Mouse (Mus musculus) limb, embryonic 14.5 days (tissue): ENCODE results near the gene Ssbp3. TPM values are rescaled to one million over a fixed set of nuclear protein-coding genes. Genes with fewer than 3 reads are reported as not detected.

Experiments
- ATAC-seq: fragments of 200-750 bp; cut with Nextera tagmentation; 2 replicates; pipeline ENCODE4 v1.8.0; 2017; ENCODE audit warnings: low read depth, moderate number of reproducible peaks, moderate TSS enrichment; ENCODE audit not compliant: low FRiP score
- DNase-seq: peaks from one replicate; pipeline ENCODE4 v3.0.0-alpha.2; 2015; ENCODE audit warnings: low spot score
- H3K27ac ChIP-seq: fragments of 300-500 bp; sonication (generic); replicated peaks from 2 replicates; pipeline ENCODE4 v1.5.1; 2014; ENCODE audit warnings: low read depth, mild to moderate bottlenecking, low read length, moderate library complexity, mixed read lengths
- H3K27me3 ChIP-seq: fragments of 300-500 bp; sonication (generic); 2 replicates; pipeline ENCODE4 v1.6.1; 2014; ENCODE audit warnings: low read length, mixed read lengths; ENCODE audit not compliant: control insufficient read depth, insufficient read depth
- H3K36me3 ChIP-seq: fragments of 300-500 bp; sonication (generic); 2 replicates; pipeline ENCODE4 v1.6.1; 2014; ENCODE audit warnings: mild to moderate bottlenecking, low read length, moderate library complexity, mixed read lengths; ENCODE audit not compliant: control insufficient read depth, insufficient read depth
- H3K4me1 ChIP-seq: fragments of 300-500 bp; sonication (generic); 2 replicates; pipeline ENCODE4 v1.6.1; 2014; ENCODE audit warnings: antibody characterized with exemption, low read length, mixed read lengths; ENCODE audit not compliant: control insufficient read depth, insufficient read depth
- H3K4me2 ChIP-seq: fragments of 300-500 bp; sonication (generic); replicated peaks from 2 replicates; pipeline ENCODE4 v1.6.1; 2014; ENCODE audit warnings: low read depth, mild to moderate bottlenecking, low read length, moderate library complexity; ENCODE audit not compliant: severe bottlenecking
- H3K4me3 ChIP-seq: fragments of 300-500 bp; sonication (generic); replicated peaks from 2 replicates; pipeline ENCODE4 v1.5.1; 2014; ENCODE audit warnings: low read length
- H3K9ac ChIP-seq: fragments of 300-500 bp; sonication (generic); 2 replicates; pipeline ENCODE4 v1.6.1; 2014; ENCODE audit warnings: mild to moderate bottlenecking, low read depth, low read length, moderate library complexity; ENCODE audit not compliant: severe bottlenecking
- H3K9me3 ChIP-seq: fragments of 300-500 bp; sonication (generic); 2 replicates; pipeline ENCODE4 v1.6.1; 2016; ENCODE audit warnings: low read length; ENCODE audit not compliant: control insufficient read depth
- POLR2A ChIP-seq: fragments of 200-500 bp; IDR thresholded peaks from 2 replicates; pipeline ENCODE4 v1.8.0; 2012; ENCODE audit warnings: inconsistent platforms, mild to moderate bottlenecking, moderate library complexity, borderline replicate concordance; ENCODE audit not compliant: insufficient read depth, insufficient read length; ENCODE audit errors: extremely low read depth
- WGBS: fragments of 180-500 bp; shearing (Covaris S2); extraction: QIAGEN DNeasy Blood & Tissue Kit; methylation state at CpG from one replicate; pipeline ENCODE4 v1.1.7; 2014; 5-methylcytosine and 5-hydroxymethylcytosine counted together
- polyA plus RNA-seq, 2 experiments: library from polyadenylated mRNA; depleted of rRNA in 1 of 2; stranded (reverse) in 1 of 2; unstranded in 1 of 2; fragments of >200 nt; fragmentation: Nextera tagmentation in 1 of 2; extraction: Ambion mirVana in 1 of 2; gene quantifications; 2 replicates each; pipeline versions ENCODE4 v1.2.1 to v1.2.3; 2012 to 2014

The Ssbp3 gene
- polyA plus RNA-seq, 2 experiments, result 94.3 to 191 TPM

DNA sequence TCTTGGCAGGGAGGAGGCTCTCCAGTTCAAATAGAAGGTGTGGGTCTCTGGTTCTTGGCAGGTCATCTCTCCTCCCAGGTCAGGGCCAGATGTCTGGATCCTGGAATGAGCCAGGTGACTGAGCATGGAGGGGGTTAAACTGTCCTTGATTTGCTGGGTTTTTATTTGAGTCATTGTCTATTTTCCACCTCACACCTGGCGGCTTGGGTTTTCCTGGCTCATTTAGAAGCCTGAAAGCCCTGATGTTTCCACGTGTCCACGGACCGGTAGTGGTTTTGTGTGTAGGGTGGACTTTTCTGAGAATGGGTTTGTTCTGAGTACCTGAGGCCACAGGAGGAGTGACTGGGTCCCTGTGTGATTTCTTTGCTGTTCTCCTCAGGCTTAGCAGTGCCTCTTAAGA lies 9.6 kb downstream of the Ssbp3 start:
- DNase-seq (no peak), ATAC-seq (no peak)
- WGBS, result 77% methylated on average over 4 of the region's 4 CpGs
- Histone ChIP-seq H3K27ac (no peak overlapping the region), H3K36me3 (peaks cover 98% of the 10 kb centered on the region), H3K4me2 (no peak overlapping the region), H3K27me3 (no peaks in the 10 kb centered on the region), H3K9me3 (no peaks in the 10 kb centered on the region), H3K4me1 (peaks cover 18% of the 10 kb centered on the region; the same call in 1 of the 2 replicates), H3K4me3 (no peak overlapping the region), H3K9ac (no peak overlapping the region; the same call in 1 of the 2 replicates)
- TF ChIP-seq POLR2A, result no peak

DNA sequence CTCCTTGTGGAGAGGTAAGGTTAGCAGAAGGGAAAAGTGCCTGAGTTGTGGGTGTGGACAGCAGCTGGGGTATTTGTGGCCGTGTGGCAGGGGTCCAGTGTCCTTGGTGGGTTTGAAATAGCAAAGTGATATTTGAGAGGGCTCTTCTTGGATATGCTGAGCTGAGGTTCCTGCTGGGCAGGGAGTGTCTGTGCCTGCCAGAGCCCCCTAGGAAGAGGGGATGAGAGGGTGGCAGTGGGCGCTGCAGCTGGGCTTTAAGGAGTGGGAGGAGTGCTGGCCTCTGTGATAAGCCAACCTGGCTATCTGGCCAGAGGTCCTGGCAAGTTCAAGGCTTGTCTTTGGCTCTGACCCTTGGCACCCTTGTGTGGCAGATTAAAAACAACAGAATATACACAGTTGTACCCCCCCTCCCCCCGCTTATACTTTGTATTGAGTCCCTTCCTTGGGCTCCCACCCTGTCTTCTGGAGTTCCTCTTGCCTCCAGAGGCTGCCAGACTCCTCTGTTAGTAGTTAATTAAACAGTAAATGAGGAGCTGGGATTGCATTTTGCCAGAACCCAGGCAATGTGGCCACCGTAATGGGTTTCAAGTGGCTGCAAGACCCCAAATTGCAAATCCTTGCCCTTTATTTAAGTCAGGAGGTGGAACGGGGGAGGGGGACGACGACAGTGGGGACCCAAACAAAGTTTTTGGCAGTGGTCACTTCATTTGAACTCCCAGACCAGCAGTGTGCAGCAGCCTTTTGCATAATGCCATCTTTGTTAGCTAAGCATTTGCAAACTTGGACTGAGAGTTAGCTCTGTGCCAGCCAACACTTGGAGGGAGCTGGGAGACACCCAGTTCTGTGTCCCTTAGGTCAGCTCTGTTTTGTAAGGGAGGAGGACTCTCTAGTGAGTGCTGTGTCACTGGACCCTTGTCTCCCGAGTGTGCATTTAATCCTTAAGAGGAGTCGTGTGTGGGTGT lies 11.2 kb downstream of the Ssbp3 start:
- 44% methylated on average over 9 of the region's 9 CpGs for WGBS
- Histone ChIP-seq H3K27ac (no peak overlapping the region; the same call in 1 of the 2 replicates), H3K27me3 (no peaks in the 10 kb centered on the region), H3K4me2 (no peak overlapping the region), H3K4me3 (no peak overlapping the region), H3K9ac (no peak overlapping the region), H3K4me1 (peaks cover 18% of the 10 kb centered on the region; the same call in 1 of the 2 replicates), H3K9me3 (no peaks in the 10 kb centered on the region), H3K36me3 (peaks cover 98% of the 10 kb centered on the region)
- TF ChIP-seq POLR2A, result no peak
- DNase-seq (no peak), ATAC-seq (peak; percentile 7; the same call in 1 of the 2 replicates)

DNA sequence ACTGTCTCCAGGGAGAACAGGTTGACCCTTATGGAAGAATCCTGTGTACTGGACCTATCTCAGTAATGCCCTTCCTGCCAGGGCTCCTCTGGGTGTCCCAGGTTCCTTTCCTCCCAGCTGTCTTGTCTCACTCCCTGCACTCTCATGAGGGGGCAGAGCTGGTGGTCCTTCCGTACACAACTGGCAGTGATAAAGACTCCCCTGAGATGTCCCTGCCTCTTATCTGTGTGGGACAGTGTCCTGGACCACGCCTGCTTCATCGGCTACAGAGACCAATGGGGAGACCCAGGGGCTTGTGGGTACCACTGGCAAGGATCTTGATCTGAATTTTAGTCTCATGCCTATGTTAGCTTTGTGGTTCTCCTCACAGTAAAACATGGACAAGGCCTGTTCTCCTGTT lies 12.4 kb downstream of the Ssbp3 start:
- Histone ChIP-seq H3K27ac (no peak overlapping the region), H3K27me3 (no peaks in the 10 kb centered on the region), H3K9ac (no peak overlapping the region), H3K4me2 (no peak overlapping the region), H3K36me3 (peaks cover 98% of the 10 kb centered on the region), H3K9me3 (no peaks in the 10 kb centered on the region), H3K4me1 (peaks cover 18% of the 10 kb centered on the region; the same call in 1 of the 2 replicates), H3K4me3 (no peak overlapping the region)
- WGBS, result 78% methylated on average over 3 of the region's 3 CpGs
- DNase-seq, result no peak
- ATAC-seq, result no peak
- TF ChIP-seq POLR2A, result no peak

DNA sequence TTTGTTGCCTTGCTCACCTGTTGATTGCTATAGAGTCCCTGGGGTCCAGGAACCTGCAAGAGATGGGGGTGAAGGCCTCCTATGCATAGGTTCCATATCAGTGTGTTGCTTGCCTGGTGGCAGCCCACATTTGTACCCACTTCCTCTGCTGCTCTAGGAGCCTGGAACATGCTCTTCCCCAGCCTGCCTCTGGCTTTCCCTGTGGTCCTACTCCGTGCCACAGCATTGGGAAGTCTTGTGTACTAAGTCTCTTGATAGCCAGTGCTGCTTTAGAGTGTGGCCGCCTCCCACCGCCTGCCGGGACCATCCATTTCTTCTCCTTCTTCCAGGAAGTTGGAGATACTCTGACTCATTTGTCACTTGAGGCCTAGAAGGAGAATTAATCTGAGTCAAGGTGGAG lies 13.7 kb downstream of the Ssbp3 start:
- Histone ChIP-seq H3K27ac (no peak overlapping the region), H3K4me3 (no peak overlapping the region), H3K9me3 (no peaks in the 10 kb centered on the region), H3K27me3 (no peaks in the 10 kb centered on the region), H3K9ac (no peak overlapping the region), H3K36me3 (peaks cover 99% of the 10 kb centered on the region), H3K4me1 (peaks cover 18% of the 10 kb centered on the region; the same call in 1 of the 2 replicates), H3K4me2 (no peak overlapping the region)
- DNase-seq, result no peak
- no peak for ATAC-seq
- 89% methylated on average over 4 of the region's 4 CpGs for WGBS
- no peak for TF ChIP-seq POLR2A

DNA sequence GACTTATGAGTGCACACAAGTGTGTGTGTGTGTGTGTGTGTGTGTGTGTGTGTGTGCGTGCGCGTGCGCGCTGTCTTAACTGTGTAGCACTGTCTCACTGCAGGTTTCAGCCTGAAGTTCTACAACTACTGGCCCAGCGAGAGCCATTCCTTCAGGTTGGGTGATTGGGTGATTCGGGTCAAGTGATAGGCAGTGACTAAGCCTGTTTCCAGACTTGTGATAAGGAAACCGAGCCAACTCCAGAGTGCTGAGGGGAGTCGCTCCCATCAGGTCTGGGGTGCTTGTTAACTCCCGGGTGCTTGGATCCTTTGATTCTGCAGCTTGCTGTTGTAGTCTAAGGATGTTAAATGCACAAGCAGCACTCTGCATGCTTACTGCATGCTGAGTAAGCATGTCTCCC lies 14.4 kb downstream of the Ssbp3 start:
- no peak overlapping the region for H3K9ac ChIP-seq
- DNase-seq (no peak), ATAC-seq (no peak)
- TF ChIP-seq POLR2A, result no peak
- H3K4me3 ChIP-seq, result no peak overlapping the region
- no peak overlapping the region for H3K27ac ChIP-seq
- no peaks in the 10 kb centered on the region for H3K27me3 ChIP-seq
- no peaks in the 10 kb centered on the region for H3K9me3 ChIP-seq
- H3K4me1 ChIP-seq, result peaks cover 15% of the 10 kb centered on the region; the same call in 1 of the 2 replicates
- 87% methylated on average over 10 of the region's 10 CpGs for WGBS
- H3K4me2 ChIP-seq, result no peak overlapping the region
- H3K36me3 ChIP-seq, result peaks cover 99% of the 10 kb centered on the region
